Mouse (Mus musculus): ENCODE measurements around the gene Vgll2. TPM values are rescaled to one million over a fixed set of nuclear protein-coding genes. Genes with fewer than 3 reads are reported as not detected.

Gene Vgll2
- polyA plus RNA-seq, 1 experiment from 2014 or later, result 0.63 TPM

DNA sequence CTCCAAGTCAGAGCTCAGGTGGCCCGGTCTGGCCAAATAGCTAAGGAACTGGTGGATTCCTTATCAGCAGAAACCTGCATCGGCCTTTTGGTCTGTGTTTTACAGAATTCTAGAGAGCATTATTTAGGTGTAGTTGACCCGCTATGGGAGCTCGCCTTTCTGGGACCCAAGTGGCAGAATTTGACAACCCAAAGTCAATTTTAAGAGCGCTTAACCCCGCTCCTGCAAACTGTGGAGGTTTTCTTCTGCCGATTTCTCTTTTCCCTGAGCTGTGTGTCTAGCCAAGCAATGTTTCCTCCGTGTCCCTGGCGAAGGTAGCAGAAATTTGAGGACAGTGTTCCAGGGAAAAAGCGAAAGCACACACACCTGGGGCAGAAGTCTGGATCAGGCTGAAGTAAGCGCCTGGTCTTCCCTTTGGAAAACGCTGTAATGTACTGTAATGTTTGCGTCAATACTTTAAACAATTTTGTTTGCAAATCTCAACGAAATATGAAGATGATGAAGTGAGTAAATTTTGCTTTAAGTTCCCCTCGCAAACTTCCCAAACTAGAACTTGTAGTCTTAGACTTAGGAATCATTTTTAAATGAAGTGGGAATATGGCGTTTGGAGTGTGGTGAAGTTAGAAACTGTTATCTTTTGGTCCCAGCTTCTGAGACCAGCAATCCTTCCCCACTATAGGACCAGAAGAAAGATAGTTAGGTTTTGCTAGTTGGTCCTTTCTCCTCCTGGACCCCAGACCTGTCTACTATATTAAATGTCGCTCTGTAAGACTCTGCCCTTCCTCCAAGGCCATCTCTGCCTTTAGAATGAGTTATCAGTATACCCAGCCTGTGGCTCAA is 1.1 kb downstream of the Vgll2 start:
- 4% methylated on average over 17 of the region's 17 CpGs for WGBS
- H3K4me3 ChIP-seq (ENCODE audit: low read length), result peak overlapping the region; percentile 51
- H3K9ac ChIP-seq (ENCODE audit: low read length), result no peak overlapping the region

DNA sequence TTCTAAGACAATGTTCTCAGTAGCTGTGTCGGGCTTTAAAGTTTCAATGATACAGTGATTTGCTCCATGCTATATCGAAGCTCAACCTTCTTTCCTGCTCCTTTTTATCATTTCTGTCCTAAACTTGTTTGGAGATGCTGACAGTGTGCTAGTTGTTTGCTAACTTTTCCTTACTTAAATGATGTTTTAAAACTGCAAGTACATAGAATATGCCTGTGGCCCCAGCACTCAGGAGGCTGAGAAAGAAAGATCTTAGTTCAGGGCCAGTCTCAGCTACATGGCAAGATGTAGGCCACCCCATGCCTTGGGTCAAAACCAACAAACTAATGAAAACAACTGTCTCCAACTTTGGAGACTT is 1.7 kb downstream of the Vgll2 start:
- Histone ChIP-seq H3K9me3 (ENCODE audit: control insufficient read depth, low read length) (no peaks in the 10 kb centered on the region), H3K36me3 (ENCODE audit: control insufficient read depth, insufficient read depth, low read length) (no peaks in the 10 kb centered on the region), H3K4me1 (replicated peaks; ENCODE audit: control insufficient read depth, insufficient read depth, low read length) (peaks cover 17% of the 10 kb centered on the region), H3K27ac (ENCODE audit: low read length) (no peak overlapping the region), H3K4me2 (ENCODE audit: low read depth, low read length) (no peak overlapping the region), H3K27me3 (ENCODE audit: control insufficient read depth, insufficient read depth, low read depth, low read length) (peaks cover 90% of the 10 kb centered on the region), H3K4me3 (ENCODE audit: low read length) (no peak overlapping the region), H3K9ac (ENCODE audit: low read length) (no peak overlapping the region)
- 16% methylated on average over 2 of the region's 2 CpGs for WGBS
- ATAC-seq (ENCODE audit: low read depth), result no peak

More for the DNA sequence above, 1.1 kb downstream of the Vgll2 start:
- Histone ChIP-seq H3K27ac (ENCODE audit: low read length) (no peak overlapping the region), H3K27me3 (ENCODE audit: control insufficient read depth, insufficient read depth, low read depth, low read length) (peaks cover 85% of the 10 kb centered on the region), H3K36me3 (ENCODE audit: control insufficient read depth, insufficient read depth, low read length) (no peaks in the 10 kb centered on the region), H3K9me3 (ENCODE audit: control insufficient read depth, low read length) (no peaks in the 10 kb centered on the region), H3K4me1 (replicated peaks; ENCODE audit: control insufficient read depth, insufficient read depth, low read length) (peaks cover 17% of the 10 kb centered on the region), H3K4me2 (ENCODE audit: low read depth, low read length) (peak overlapping the region; percentile 81)
- no peak for ATAC-seq (ENCODE audit: low read depth)

DNA sequence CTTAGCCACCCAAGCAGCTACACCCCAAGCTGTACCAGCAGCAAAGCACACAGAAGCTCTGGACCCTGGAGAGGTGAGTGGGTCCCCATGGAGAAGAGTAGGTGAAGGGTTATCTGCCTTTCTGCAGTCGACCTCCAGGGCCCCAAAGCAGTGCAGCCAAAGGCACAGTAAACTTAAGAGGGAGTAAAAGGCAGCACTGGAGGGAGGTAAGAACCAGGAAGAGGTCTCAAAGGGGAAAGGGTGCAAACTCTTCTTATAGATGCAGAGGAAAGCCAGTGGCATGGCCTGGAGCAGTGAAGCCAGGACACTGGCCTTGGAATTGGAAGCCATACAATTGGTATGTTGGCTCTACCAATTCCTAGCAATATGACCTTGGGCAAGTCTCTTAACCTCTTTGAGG is 3.0 kb downstream of the Vgll2 start:
- Histone ChIP-seq H3K9ac (ENCODE audit: low read length) (no peak overlapping the region), H3K27me3 (ENCODE audit: control insufficient read depth, insufficient read depth, low read depth, low read length) (peaks cover 95% of the 10 kb centered on the region), H3K4me2 (ENCODE audit: low read depth, low read length) (no peak overlapping the region), H3K9me3 (ENCODE audit: control insufficient read depth, low read length) (no peaks in the 10 kb centered on the region), H3K4me3 (ENCODE audit: low read length) (no peak overlapping the region), H3K36me3 (ENCODE audit: control insufficient read depth, insufficient read depth, low read length) (no peaks in the 10 kb centered on the region), H3K27ac (ENCODE audit: low read length) (no peak overlapping the region), H3K4me1 (replicated peaks; ENCODE audit: control insufficient read depth, insufficient read depth, low read length) (peaks cover 17% of the 10 kb centered on the region)
- 0% methylated on average over 1 of the region's 1 CpGs for WGBS
- ATAC-seq (ENCODE audit: low read depth), result no peak

DNA sequence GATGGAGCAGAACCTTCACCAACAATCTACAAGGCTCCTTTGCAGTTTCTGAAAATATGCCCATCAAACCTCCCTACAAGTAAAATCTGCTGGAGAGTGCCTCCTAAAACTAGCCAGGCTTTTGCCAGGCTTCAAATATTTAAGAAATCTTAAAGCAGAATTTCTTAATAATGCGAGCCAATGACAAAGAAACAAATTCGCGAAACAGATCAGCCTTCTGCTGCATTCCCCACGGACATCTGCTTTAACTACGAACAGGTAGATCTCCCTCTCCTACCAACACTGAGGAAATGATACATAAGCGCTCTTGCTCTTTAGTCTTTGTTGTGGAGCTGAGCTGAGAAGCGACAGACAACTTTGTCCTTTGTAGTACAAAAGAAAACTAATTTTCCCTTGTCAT is 3.5 kb downstream of the Vgll2 start:
- H3K4me1 ChIP-seq (replicated peaks; ENCODE audit: control insufficient read depth, insufficient read depth, low read length), result peaks cover 17% of the 10 kb centered on the region
- peaks cover 90% of the 10 kb centered on the region for H3K27me3 ChIP-seq (ENCODE audit: control insufficient read depth, insufficient read depth, low read depth, low read length)
- ATAC-seq (ENCODE audit: low read depth), result no peak
- WGBS, result 24% methylated on average over 7 of the region's 7 CpGs
- no peak overlapping the region for H3K9ac ChIP-seq (ENCODE audit: low read length)
- H3K9me3 ChIP-seq (ENCODE audit: control insufficient read depth, low read length), result no peaks in the 10 kb centered on the region
- H3K4me2 ChIP-seq (ENCODE audit: low read depth, low read length), result no peak overlapping the region
- H3K4me3 ChIP-seq (ENCODE audit: low read length), result no peak overlapping the region
- H3K27ac ChIP-seq (ENCODE audit: low read length), result no peak overlapping the region
- no peaks in the 10 kb centered on the region for H3K36me3 ChIP-seq (ENCODE audit: control insufficient read depth, insufficient read depth, low read length)

DNA sequence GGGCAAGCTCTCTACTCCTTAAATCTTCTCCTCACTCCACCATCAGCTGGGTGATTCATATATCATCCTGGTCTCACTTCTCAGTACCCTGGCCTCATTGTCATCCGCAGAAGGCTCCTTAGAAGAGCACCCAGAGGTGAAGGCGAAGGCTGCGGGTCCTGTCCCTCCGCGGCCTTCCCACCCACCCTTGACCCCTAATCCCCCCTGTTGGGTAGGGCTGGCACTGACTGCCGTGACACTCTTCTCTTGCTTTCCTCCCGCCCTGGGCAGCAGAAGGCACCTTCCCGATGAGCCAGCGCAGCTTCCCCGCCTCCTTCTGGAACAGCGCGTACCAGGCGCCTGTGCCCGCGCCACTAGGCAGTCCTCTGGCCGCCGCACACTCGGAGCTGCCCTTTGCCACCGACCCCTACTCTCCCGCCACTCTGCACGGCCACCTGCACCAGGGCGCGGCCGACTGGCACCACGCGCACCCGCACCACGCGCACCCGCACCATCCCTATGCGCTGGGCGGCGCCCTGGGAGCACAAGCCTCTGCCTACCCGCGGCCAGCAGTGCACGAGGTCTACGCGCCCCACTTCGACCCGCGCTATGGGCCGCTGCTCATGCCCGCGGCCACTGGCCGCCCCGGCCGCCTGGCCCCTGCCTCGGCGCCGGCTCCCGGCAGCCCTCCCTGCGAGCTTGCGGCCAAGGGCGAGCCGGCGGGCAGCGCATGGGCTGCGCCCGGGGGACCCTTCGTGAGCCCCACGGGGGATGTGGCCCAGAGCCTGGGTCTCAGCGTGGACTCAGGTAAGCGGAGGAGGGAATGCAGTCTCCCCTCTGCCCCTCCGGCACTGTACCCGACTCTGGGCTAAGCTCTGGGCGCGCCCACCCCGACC is 5.1 kb downstream of the Vgll2 start:
- Histone ChIP-seq H3K36me3 (ENCODE audit: control insufficient read depth, insufficient read depth, low read length) (no peaks in the 10 kb centered on the region), H3K4me2 (ENCODE audit: low read depth, low read length) (peak overlapping the region; percentile 53), H3K9ac (ENCODE audit: low read length) (no peak overlapping the region), H3K4me1 (replicated peaks; ENCODE audit: control insufficient read depth, insufficient read depth, low read length) (peaks cover 14% of the 10 kb centered on the region), H3K9me3 (ENCODE audit: control insufficient read depth, low read length) (no peaks in the 10 kb centered on the region), H3K4me3 (ENCODE audit: low read length) (peak overlapping the region; percentile 34), H3K27me3 (ENCODE audit: control insufficient read depth, insufficient read depth, low read depth, low read length) (peaks cover 82% of the 10 kb centered on the region), H3K27ac (ENCODE audit: low read length) (no peak overlapping the region)
- ATAC-seq (ENCODE audit: low read depth), result peak; percentile 62; the same call in 1 of the 2 replicates
- 2% methylated on average over 52 of the region's 68 CpGs for WGBS

DNA sequence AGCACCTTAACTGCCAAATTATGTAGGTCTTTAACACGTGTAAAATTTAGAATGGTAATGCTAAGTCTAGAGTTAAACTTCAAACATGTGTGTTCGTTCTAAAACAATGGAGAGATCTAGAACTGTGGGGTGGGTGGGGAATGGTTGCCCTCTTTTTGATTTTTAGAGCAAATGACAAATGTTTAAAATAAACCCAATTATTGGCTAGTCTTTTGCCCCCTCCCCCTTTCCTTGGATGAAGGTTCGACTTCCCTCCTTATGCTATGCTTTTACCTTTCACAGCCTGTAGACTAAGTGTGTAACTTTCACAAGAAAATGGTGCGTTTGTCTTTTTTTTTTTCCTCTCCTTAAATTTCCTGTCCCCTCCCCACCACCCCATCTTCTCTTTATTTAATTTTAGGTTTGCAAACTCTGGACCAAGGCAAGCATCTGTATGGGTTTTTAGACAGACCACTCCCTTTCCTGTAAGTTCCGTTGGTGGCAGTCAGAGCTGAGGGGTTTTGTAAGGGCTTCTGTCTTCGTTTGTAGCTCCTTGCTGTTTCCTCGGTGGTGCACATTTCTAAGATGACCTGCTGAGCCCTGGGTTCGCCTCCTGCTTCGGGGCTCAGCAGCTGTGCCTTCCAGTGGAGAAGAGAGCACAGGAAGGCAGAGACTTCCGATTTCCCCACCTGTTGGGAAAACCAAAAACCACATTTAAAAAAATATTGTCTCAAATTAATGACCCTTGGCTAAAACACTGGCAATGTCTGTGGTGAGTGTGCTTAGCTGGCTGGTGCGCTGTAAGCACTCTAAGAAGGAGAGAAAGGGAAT is 6.5 kb downstream of the Vgll2 start:
- no peaks in the 10 kb centered on the region for H3K9me3 ChIP-seq (ENCODE audit: control insufficient read depth, low read length)
- H3K4me3 ChIP-seq (ENCODE audit: low read length), result no peak overlapping the region
- no peaks in the 10 kb centered on the region for H3K36me3 ChIP-seq (ENCODE audit: control insufficient read depth, insufficient read depth, low read length)
- H3K9ac ChIP-seq (ENCODE audit: low read length), result no peak overlapping the region
- H3K27ac ChIP-seq (ENCODE audit: low read length), result no peak overlapping the region
- peaks cover 7% of the 10 kb centered on the region for H3K4me1 ChIP-seq (replicated peaks; ENCODE audit: control insufficient read depth, insufficient read depth, low read length)
- WGBS, result 3% methylated on average over 11 of the region's 11 CpGs
- peaks cover 70% of the 10 kb centered on the region for H3K27me3 ChIP-seq (ENCODE audit: control insufficient read depth, insufficient read depth, low read depth, low read length)
- no peak for ATAC-seq (ENCODE audit: low read depth)
- no peak overlapping the region for H3K4me2 ChIP-seq (ENCODE audit: low read depth, low read length)

DNA sequence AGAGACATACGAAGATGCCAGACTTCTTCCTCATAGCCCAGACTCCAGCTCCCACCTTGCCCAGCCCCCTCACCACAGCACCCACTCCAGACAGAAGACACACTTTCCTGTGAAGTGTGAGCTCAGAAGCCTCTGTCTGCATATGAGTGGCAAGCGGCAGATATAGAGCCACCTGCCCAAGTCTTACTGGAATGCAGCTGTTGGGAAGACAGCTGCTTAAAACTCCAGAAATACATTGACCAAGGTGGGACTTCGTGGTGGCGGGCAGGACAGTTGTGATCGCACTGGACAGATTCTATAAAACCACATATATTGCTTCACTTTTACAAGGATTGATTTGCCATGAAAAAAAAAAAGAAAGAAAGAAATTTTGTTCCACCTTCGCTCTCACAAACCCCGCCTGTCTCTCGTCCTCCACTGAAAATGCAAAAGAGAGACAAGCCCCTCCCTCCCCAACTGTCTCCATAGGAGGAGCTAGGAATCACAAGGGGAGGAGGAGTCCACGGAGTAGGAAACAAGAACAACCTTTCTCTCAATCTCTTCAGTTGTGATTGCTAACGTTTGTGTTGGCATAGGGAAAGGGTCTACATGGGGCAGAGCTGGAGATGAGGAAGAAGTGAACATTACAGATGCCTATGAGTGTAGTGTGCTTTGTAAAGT is 7.2 kb downstream of the Vgll2 start:
- no peaks in the 10 kb centered on the region for H3K9me3 ChIP-seq (ENCODE audit: control insufficient read depth, low read length)
- H3K9ac ChIP-seq (ENCODE audit: low read length), result no peak overlapping the region
- H3K4me2 ChIP-seq (ENCODE audit: low read depth, low read length), result no peak overlapping the region
- no peak for ATAC-seq (ENCODE audit: low read depth)
- H3K4me3 ChIP-seq (ENCODE audit: low read length), result 0 out of 2 replicates have a peak overlapping the region, but pooled peaks have one; percentile 2
- peaks cover 7% of the 10 kb centered on the region for H3K4me1 ChIP-seq (replicated peaks; ENCODE audit: control insufficient read depth, insufficient read depth, low read length)
- no peak overlapping the region for H3K27ac ChIP-seq (ENCODE audit: low read length)
- WGBS, result 2% methylated on average over 10 of the region's 10 CpGs
- H3K36me3 ChIP-seq (ENCODE audit: control insufficient read depth, insufficient read depth, low read length), result no peaks in the 10 kb centered on the region
- H3K27me3 ChIP-seq (ENCODE audit: control insufficient read depth, insufficient read depth, low read depth, low read length), result peaks cover 63% of the 10 kb centered on the region

DNA sequence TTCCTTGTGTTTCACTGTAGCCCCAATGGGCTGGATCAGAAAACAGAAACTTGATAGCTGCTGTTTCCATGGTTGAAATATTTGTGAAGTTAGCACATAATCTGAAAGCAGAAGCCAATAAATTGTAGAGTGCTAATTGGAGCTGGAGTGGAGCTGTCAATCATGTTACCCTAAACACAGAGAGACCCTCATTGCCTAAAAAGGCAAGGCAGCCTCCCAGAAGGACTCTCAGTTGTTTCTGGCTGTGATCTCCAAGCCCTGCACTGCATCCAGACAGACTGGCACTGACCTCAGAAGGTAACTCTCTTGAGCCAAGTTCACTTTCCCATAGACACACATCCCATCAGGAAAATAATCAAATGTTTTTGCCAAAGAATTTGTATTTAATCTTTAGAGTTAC is 11.4 kb downstream of the Vgll2 start:
- no peak overlapping the region for H3K27ac ChIP-seq (ENCODE audit: low read length)
- no peaks in the 10 kb centered on the region for H3K9me3 ChIP-seq (ENCODE audit: control insufficient read depth, low read length)
- H3K36me3 ChIP-seq (ENCODE audit: control insufficient read depth, insufficient read depth, low read length), result no peaks in the 10 kb centered on the region
- no peak for ATAC-seq (ENCODE audit: low read depth)
- H3K9ac ChIP-seq (ENCODE audit: low read length), result no peak overlapping the region
- no peak overlapping the region for H3K4me2 ChIP-seq (ENCODE audit: low read depth, low read length)
- H3K4me1 ChIP-seq (replicated peaks; ENCODE audit: control insufficient read depth, insufficient read depth, low read length), result no peaks in the 10 kb centered on the region
- H3K4me3 ChIP-seq (ENCODE audit: low read length), result no peak overlapping the region
- H3K27me3 ChIP-seq (ENCODE audit: control insufficient read depth, insufficient read depth, low read depth, low read length), result peaks cover 24% of the 10 kb centered on the region

Data from lung, embryonic 16.5 days (tissue).